Mouse (Mus musculus) hindbrain, embryonic 11.5 days (tissue): ENCODE measurements at regions not wholly inside any gene's neighbourhood (a gene's known extent, or its start where the extent isn't known, plus 50 kb on each side); places are given as distances from the start of the nearest gene placed in this dataset.

Experiments used
- ATAC-seq: fragments of 200-750 bp; cut with Nextera tagmentation; 2 replicates; pipeline ENCODE4 v1.8.0; 2017; ENCODE audit warnings: mild to moderate bottlenecking, moderate TSS enrichment, moderate library complexity; ENCODE audit not compliant: low FRiP score
- DNase-seq: peaks from one replicate; pipeline ENCODE4 v3.0.0-alpha.2; 2015; ENCODE audit warnings: low spot score
- H3K27ac ChIP-seq: fragments of 300-500 bp; sonication (generic); 2 replicates; pipeline ENCODE4 v1.5.1; 2014; ENCODE audit warnings: mild to moderate bottlenecking, low read depth, low read length
- H3K27me3 ChIP-seq: fragments of 300-500 bp; sonication (generic); 2 replicates; pipeline ENCODE4 v1.6.1; 2014; ENCODE audit warnings: mild to moderate bottlenecking, low read length, moderate library complexity, mixed read lengths; ENCODE audit not compliant: control insufficient read depth, insufficient read depth
- H3K36me3 ChIP-seq: fragments of 300-500 bp; sonication (generic); 2 replicates; pipeline ENCODE4 v1.6.1; 2014; ENCODE audit warnings: mild to moderate bottlenecking, low read length, moderate library complexity, mixed read lengths; ENCODE audit not compliant: control insufficient read depth, insufficient read depth
- H3K4me1 ChIP-seq: fragments of 300-500 bp; sonication (generic); replicated peaks from 2 replicates; pipeline ENCODE4 v1.6.1; 2014; ENCODE audit warnings: low read length, mixed read lengths; ENCODE audit not compliant: control insufficient read depth, insufficient read depth
- H3K4me2 ChIP-seq: fragments of 300-500 bp; sonication (generic); replicated peaks from 2 replicates; pipeline ENCODE4 v1.6.1; 2014; ENCODE audit warnings: mild to moderate bottlenecking, low read depth, low read length
- H3K4me3 ChIP-seq: fragments of 300-500 bp; sonication (generic); 2 replicates; pipeline ENCODE4 v1.5.1; 2014; ENCODE audit warnings: low read depth, low read length
- H3K9ac ChIP-seq: fragments of 300-500 bp; sonication (generic); 2 replicates; pipeline ENCODE4 v1.6.1; 2014; ENCODE audit warnings: low read depth, low read length
- H3K9me3 ChIP-seq: fragments of 300-500 bp; sonication (generic); 2 replicates; pipeline ENCODE4 v1.6.1; 2016; ENCODE audit warnings: low read length; ENCODE audit not compliant: control insufficient read depth
- WGBS: fragments of 180-500 bp; shearing (Covaris S2); extraction: QIAGEN DNeasy Blood & Tissue Kit; methylation state at CpG from one replicate; pipeline ENCODE4 v1.1.7; 2014; 5-methylcytosine and 5-hydroxymethylcytosine counted together

- no peak for DNase-seq
- H3K4me1 ChIP-seq: no peaks in the 10 kb centered on the region
- ATAC-seq: no peak
- 62% methylated on average over 4 of the region's 4 CpGs for WGBS
- no peaks in the 10 kb centered on the region for H3K36me3 ChIP-seq
- H3K9me3 ChIP-seq: no peaks in the 10 kb centered on the region
- H3K4me2 ChIP-seq: no peak overlapping the region
- H3K27me3 ChIP-seq: no peaks in the 10 kb centered on the region
- no peak overlapping the region for H3K4me3 ChIP-seq
- no peak overlapping the region for H3K27ac ChIP-seq
- no peak overlapping the region for H3K9ac ChIP-seq
These were observed 57.4 kb upstream of the Frmd6 start for GRCm38 (mm10) chr12:70767959-70768358.

- ATAC-seq (no peak), DNase-seq (no peak)
- H3K4me1 ChIP-seq: no peaks in the 10 kb centered on the region
- H3K27me3 ChIP-seq: no peaks in the 10 kb centered on the region
- no peaks in the 10 kb centered on the region for H3K9me3 ChIP-seq
- H3K4me3 ChIP-seq: no peak overlapping the region
- no peak overlapping the region for H3K27ac ChIP-seq
- no peaks in the 10 kb centered on the region for H3K36me3 ChIP-seq
- 92% methylated on average over 9 of the region's 9 CpGs for WGBS
- H3K9ac ChIP-seq: no peak overlapping the region
- no peak overlapping the region for H3K4me2 ChIP-seq
These were observed 56.6 kb upstream of the Frmd6 start for GRCm38 (mm10) chr12:70768745-70769144.

GRCm38 (mm10) chr12:70769538-70770176, 55.7 kb upstream of the Frmd6 start:
- Histone ChIP-seq H3K36me3 (no peaks in the 10 kb centered on the region), H3K9ac (no peak overlapping the region), H3K4me2 (no peak overlapping the region), H3K4me1 (no peaks in the 10 kb centered on the region), H3K27me3 (no peaks in the 10 kb centered on the region), H3K9me3 (no peaks in the 10 kb centered on the region), H3K4me3 (no peak overlapping the region), H3K27ac (no peak overlapping the region)
- ATAC-seq (no peak), DNase-seq (no peak)
- WGBS: 91% methylated on average over 12 of the region's 12 CpGs

GRCm38 (mm10) chr12:70774006-70774405, 51.3 kb upstream of the Frmd6 start:
- no peak overlapping the region for H3K9ac ChIP-seq
- no peak overlapping the region for H3K4me2 ChIP-seq
- DNase-seq (no peak), ATAC-seq (no peak)
- no peaks in the 10 kb centered on the region for H3K9me3 ChIP-seq
- no peaks in the 10 kb centered on the region for H3K4me1 ChIP-seq
- 90% methylated on average over 5 of the region's 5 CpGs for WGBS
- H3K27me3 ChIP-seq: no peaks in the 10 kb centered on the region
- H3K27ac ChIP-seq: no peak overlapping the region
- H3K4me3 ChIP-seq: no peak overlapping the region
- H3K36me3 ChIP-seq: no peaks in the 10 kb centered on the region

- Histone ChIP-seq H3K36me3 (no peaks in the 10 kb centered on the region), H3K4me1 (no peaks in the 10 kb centered on the region), H3K9ac (no peak overlapping the region), H3K27ac (no peak overlapping the region), H3K27me3 (no peaks in the 10 kb centered on the region), H3K9me3 (no peaks in the 10 kb centered on the region), H3K4me2 (no peak overlapping the region), H3K4me3 (no peak overlapping the region)
- WGBS: 70% methylated on average over 8 of the region's 8 CpGs
- ATAC-seq (no peak), DNase-seq (no peak)
These were observed 50.3 kb upstream of the Frmd6 start for GRCm38 (mm10) chr12:70774816-70775591.
